Mouse (Mus musculus): ENCODE results near the gene Tmod3. TPM values are rescaled to one million over a fixed set of nuclear protein-coding genes. Genes with fewer than 3 reads are reported as not detected.

Gene Tmod3
- total and polyA plus RNA-seq, 2 experiments = 4.8 to 20.8 TPM

DNA sequence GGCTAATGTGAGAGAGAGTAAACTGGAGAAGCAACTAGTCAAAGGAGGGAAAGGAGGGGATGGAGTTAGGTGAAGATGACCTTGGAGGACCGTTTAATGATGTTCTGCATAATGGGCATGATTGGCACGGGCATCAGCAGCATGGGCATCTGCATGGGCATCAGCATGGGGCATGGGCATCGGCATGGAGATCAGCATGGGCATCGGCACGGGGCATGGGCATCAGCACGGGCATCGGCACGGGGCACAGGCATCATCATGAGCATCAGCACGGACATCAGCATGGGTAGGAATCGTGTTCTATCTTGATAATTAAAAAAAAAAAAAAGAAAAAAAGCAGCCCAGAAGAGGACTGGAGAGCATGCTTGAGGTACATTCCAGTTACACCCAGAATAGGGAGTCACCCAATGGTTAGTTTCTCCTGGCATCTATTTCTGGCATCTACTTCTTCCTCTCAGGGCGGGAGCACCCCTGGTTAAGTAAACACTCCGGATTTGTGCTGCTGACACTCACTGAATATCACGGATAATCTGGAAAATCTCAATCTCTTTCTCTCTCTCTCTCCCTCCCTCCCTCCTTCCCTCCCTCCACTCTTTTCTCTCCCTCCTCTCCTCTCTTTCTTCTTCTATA is 1.7 kb upstream of the Tmod3 start:
- Histone ChIP-seq H3K79me2 (ENCODE audit: control insufficient read depth, insufficient read depth, low read length) (no peaks in the 10 kb centered on the region; the same call in 1 of the 2 replicates), H3K9ac (ENCODE audit: low read depth, low read length) (no peak overlapping the region)
- WGBS = 81% methylated on average over 13 of the region's 13 CpGs

DNA sequence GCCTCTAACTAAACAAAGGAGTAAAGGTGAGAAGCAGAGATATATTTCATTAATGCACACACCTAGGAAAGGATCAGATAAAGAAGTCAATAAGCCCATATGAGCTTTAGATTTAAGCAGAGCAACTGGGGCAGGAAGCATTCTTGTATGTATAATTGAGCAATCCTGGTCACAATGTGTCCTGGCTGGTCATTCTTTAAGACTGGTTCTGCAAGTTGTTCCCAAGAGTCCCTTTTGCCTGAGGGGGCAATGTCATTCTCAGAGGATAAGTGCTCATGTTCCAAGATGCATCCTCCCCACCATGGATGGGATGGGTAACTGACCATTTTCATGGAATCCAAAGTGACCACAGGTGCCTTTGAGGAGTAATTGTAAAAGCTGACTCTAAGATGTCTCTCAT is 896 bp upstream of the Tmod3 start:
- no peak for DNase-seq (ENCODE audit: extremely low read depth, low read depth, low spot score)

More for the DNA sequence above, 1.7 kb upstream of the Tmod3 start:
- no peak for TF ChIP-seq POLR2A (IDR thresholded peaks at IDR 0.05; ENCODE audit: extremely low read depth, insufficient read depth, low read length)
- TF ChIP-seq CTCF (IDR thresholded peaks at IDR 0.05; ENCODE audit: low read depth, low read length) = no peak
- H3K36me3 ChIP-seq (ENCODE audit: control insufficient read depth, insufficient read depth, low read length) = no peaks in the 10 kb centered on the region
- no peak overlapping the region for H3K27ac ChIP-seq (replicated peaks; ENCODE audit: insufficient read depth, low read depth, low read length)
- no peaks in the 10 kb centered on the region for H3K27me3 ChIP-seq (ENCODE audit: control insufficient read depth, insufficient read depth, low read length)
- DNase-seq (ENCODE audit: extremely low read depth, low read depth, low spot score) = no peak
- H3K4me1 ChIP-seq (ENCODE audit: control insufficient read depth, insufficient read depth, low read length) = peaks cover 4% of the 10 kb centered on the region; the same call in 1 of the 2 replicates
- no peak overlapping the region for H3K4me3 ChIP-seq (ENCODE audit: insufficient read depth, low read depth, low read length)

DNA sequence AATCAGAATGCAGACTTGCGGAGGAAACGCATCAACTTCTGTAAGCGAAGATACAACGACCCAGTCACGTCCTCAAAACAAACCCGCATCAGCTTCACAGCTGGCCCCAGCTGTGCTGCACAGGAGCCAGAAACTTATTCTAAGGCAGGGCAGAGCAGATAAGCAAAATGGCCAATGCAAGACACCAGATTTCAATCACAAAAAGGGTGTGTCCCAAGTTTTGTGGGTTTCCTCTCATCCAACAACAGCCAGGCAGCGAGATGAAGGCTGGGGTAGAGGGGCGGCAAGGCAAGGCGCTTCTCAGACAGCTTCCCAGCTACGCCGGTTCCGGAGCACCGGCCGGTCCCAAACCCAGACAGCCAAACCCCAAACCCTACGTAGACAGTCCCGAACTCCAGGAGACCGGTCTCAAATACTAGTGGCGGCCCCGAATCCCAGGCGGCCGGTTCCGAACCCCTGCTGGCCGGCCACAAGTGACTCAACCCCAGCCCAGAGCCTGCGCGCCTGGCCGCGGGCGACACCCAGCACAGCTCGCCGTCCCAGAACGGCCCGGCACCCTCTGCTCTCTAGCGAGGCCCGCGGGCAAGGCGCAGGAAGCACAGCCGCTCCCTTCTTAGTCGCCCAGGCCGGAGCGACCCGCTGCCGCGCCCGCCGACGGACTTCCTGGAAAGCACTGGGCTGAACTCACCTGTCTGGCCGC is 495 bp downstream of the Tmod3 start:
- Histone ChIP-seq H3K79me2 (ENCODE audit: control insufficient read depth, insufficient read depth, low read length) (peaks cover 8% of the 10 kb centered on the region; the same call in 1 of the 2 replicates), H3K9ac (ENCODE audit: low read depth, low read length) (peak overlapping the region; percentile 96), H3K4me3 (ENCODE audit: insufficient read depth, low read depth, low read length) (peak overlapping the region; percentile 99), H3K27me3 (ENCODE audit: control insufficient read depth, insufficient read depth, low read length) (no peaks in the 10 kb centered on the region), H3K27ac (replicated peaks; ENCODE audit: insufficient read depth, low read depth, low read length) (peak overlapping the region; percentile 81), H3K36me3 (ENCODE audit: control insufficient read depth, insufficient read depth, low read length) (no peaks in the 10 kb centered on the region), H3K4me1 (ENCODE audit: control insufficient read depth, insufficient read depth, low read length) (peaks cover 4% of the 10 kb centered on the region; the same call in 1 of the 2 replicates)
- TF ChIP-seq CTCF (IDR thresholded peaks at IDR 0.05; ENCODE audit: low read depth, low read length) (no peak), POLR2A (IDR thresholded peaks at IDR 0.05; ENCODE audit: extremely low read depth, insufficient read depth, low read length) (no peak)
- WGBS = 1% methylated on average over 47 of the region's 47 CpGs
- DNase-seq (ENCODE audit: extremely low read depth, low read depth, low spot score) = peak; percentile 19

More for the DNA sequence above, 896 bp upstream of the Tmod3 start:
- Histone ChIP-seq H3K27me3 (ENCODE audit: control insufficient read depth, insufficient read depth, low read length) (no peaks in the 10 kb centered on the region), H3K27ac (replicated peaks; ENCODE audit: insufficient read depth, low read depth, low read length) (no peak overlapping the region), H3K4me1 (ENCODE audit: control insufficient read depth, insufficient read depth, low read length) (peaks cover 4% of the 10 kb centered on the region; the same call in 1 of the 2 replicates), H3K4me3 (ENCODE audit: insufficient read depth, low read depth, low read length) (no peak overlapping the region), H3K9ac (ENCODE audit: low read depth, low read length) (no peak overlapping the region), H3K36me3 (ENCODE audit: control insufficient read depth, insufficient read depth, low read length) (no peaks in the 10 kb centered on the region), H3K79me2 (ENCODE audit: control insufficient read depth, insufficient read depth, low read length) (no peaks in the 10 kb centered on the region; the same call in 1 of the 2 replicates)
- no peak for TF ChIP-seq CTCF (IDR thresholded peaks at IDR 0.05; ENCODE audit: low read depth, low read length)
- TF ChIP-seq POLR2A (IDR thresholded peaks at IDR 0.05; ENCODE audit: extremely low read depth, insufficient read depth, low read length) = no peak

DNA sequence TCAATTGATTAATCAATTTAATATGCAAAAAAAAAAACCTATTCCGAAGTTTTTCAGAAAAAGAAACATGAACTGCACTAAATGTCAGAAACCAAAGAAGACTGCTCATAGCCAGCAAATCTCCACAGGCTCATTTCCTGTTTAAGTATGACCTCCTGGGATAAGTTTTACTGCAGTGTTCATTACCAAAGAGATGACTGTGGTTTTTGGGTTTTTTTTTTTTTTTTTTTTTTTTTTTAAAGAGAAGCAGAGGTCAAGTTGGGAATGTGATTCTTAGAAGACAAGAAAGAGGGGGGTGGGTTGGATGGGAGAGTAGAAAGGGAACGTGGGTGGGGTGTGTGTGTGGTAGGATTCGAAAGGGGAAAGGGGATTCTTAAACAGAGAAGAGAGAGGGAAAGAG is 1.1 kb downstream of the Tmod3 start:
- no peak for DNase-seq (ENCODE audit: extremely low read depth, low read depth, low spot score)
- 22% methylated on average over 3 of the region's 3 CpGs for WGBS
- H3K27ac ChIP-seq (replicated peaks; ENCODE audit: insufficient read depth, low read depth, low read length) = peak overlapping the region; percentile 81

DNA sequence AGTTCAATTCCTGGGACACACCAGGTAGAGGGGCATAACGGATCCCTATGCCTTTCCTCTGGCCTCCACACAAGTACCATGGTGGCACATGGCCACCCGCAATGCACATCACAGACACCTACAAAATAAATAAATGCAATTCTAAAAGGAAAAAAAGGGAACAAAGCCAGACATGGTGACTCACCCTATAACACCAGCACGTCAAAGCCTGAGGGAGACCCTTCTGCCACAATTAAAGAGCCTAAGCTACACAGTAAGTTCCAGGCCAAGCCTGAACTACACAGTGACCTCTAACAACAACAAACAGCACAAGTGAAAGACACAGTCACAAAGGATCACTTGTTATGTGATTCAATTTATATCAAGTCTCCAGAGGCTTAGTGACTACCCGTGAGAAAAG is 5.7 kb downstream of the Tmod3 start:
- no peak overlapping the region for H3K27ac ChIP-seq (replicated peaks; ENCODE audit: insufficient read depth, low read depth, low read length)
- TF ChIP-seq POLR2A (IDR thresholded peaks at IDR 0.05; ENCODE audit: extremely low read depth, insufficient read depth, low read length) (no peak), CTCF (IDR thresholded peaks at IDR 0.05; ENCODE audit: low read depth, low read length) (no peak)
- no peak overlapping the region for H3K4me3 ChIP-seq (ENCODE audit: insufficient read depth, low read depth, low read length)
- 87% methylated on average over 4 of the region's 4 CpGs for WGBS
- H3K27me3 ChIP-seq (ENCODE audit: control insufficient read depth, insufficient read depth, low read length) = no peaks in the 10 kb centered on the region
- no peak for DNase-seq (ENCODE audit: extremely low read depth, low read depth, low spot score)
- peaks cover 8% of the 10 kb centered on the region; the same call in 1 of the 2 replicates for H3K4me1 ChIP-seq (ENCODE audit: control insufficient read depth, insufficient read depth, low read length)
- no peak overlapping the region for H3K9ac ChIP-seq (ENCODE audit: low read depth, low read length)
- H3K36me3 ChIP-seq (ENCODE audit: control insufficient read depth, insufficient read depth, low read length) = no peaks in the 10 kb centered on the region
- peaks cover 32% of the 10 kb centered on the region; the same call in 1 of the 2 replicates for H3K79me2 ChIP-seq (ENCODE audit: control insufficient read depth, insufficient read depth, low read length)

More for the DNA sequence above, 1.1 kb downstream of the Tmod3 start:
- no peak for TF ChIP-seq CTCF (IDR thresholded peaks at IDR 0.05; ENCODE audit: low read depth, low read length)
- no peak for TF ChIP-seq POLR2A (IDR thresholded peaks at IDR 0.05; ENCODE audit: extremely low read depth, insufficient read depth, low read length)
- H3K4me3 ChIP-seq (ENCODE audit: insufficient read depth, low read depth, low read length) = peak overlapping the region; percentile 99
- no peak overlapping the region; the same call in 1 of the 2 replicates for H3K9ac ChIP-seq (ENCODE audit: low read depth, low read length)
- no peaks in the 10 kb centered on the region for H3K36me3 ChIP-seq (ENCODE audit: control insufficient read depth, insufficient read depth, low read length)
- peaks cover 4% of the 10 kb centered on the region; the same call in 1 of the 2 replicates for H3K4me1 ChIP-seq (ENCODE audit: control insufficient read depth, insufficient read depth, low read length)
- H3K27me3 ChIP-seq (ENCODE audit: control insufficient read depth, insufficient read depth, low read length) = no peaks in the 10 kb centered on the region
- peaks cover 13% of the 10 kb centered on the region; the same call in 1 of the 2 replicates for H3K79me2 ChIP-seq (ENCODE audit: control insufficient read depth, insufficient read depth, low read length)

Measured in liver, adult 2 months (tissue).